25 mouse cellular contexts compared by ENCODE assay signal in genomic region chr14:13247431-13247830, GRCm38 (mm10). TPM values are rescaled to one million over a fixed set of nuclear protein-coding genes. Genes with fewer than 3 reads are reported as not detected.
DNase-seq lines count a peak whose midpoint lies in the region; ATAC-seq lines count a peak whose summit lies in the region.
"Had no signal": no experiment of that assay in that cellular context is flagged by ENCODE, and none has a peak within 500 bp of the region (broad histone marks: within the 10 kb centered on the region; RNA-seq: fewer than 3 reads in every experiment).

No protein-coding gene starts in this region.

- no peak overlapping the region for H3K9ac ChIP-seq in embryonic facial prominence, embryonic 11.5 days (replicated peaks; ENCODE audit: low read length)
- H3K9ac ChIP-seq in midbrain, embryonic 12.5 days (replicated peaks), result no peak overlapping the region
- H3K9ac ChIP-seq in midbrain, embryonic 13.5 days (replicated peaks), result no peak overlapping the region
- H3K9ac ChIP-seq: forebrain, embryonic 15.5 days; heart, embryonic 12.5 days; heart, embryonic 15.5 days; hindbrain, embryonic 13.5 days had no signal

- no peaks in the 10 kb centered on the region for H3K27me3 ChIP-seq in embryonic facial prominence, embryonic 11.5 days (ENCODE audit: control insufficient read depth, insufficient read depth, low read length)
- no peaks in the 10 kb centered on the region for H3K27me3 ChIP-seq in embryonic facial prominence, embryonic 10.5 days (replicated peaks; ENCODE audit: low read depth, poor library complexity, severe bottlenecking)
- no peaks in the 10 kb centered on the region for H3K27me3 ChIP-seq in midbrain, embryonic 12.5 days
- H3K27me3 ChIP-seq in midbrain, embryonic 13.5 days, result no peaks in the 10 kb centered on the region
- H3K27me3 ChIP-seq: forebrain, embryonic 15.5 days; heart, embryonic 12.5 days; heart, embryonic 15.5 days; hindbrain, embryonic 13.5 days had no signal

- WGBS in embryonic facial prominence, embryonic 11.5 days, result 59% methylated on average over 4 of the region's 4 CpGs
- WGBS in embryonic facial prominence, embryonic 10.5 days, result 65% methylated on average over 4 of the region's 4 CpGs
- 34% methylated on average over 4 of the region's 4 CpGs for WGBS in midbrain, embryonic 12.5 days
- 28% methylated on average over 4 of the region's 4 CpGs for WGBS in midbrain, embryonic 13.5 days

- peak; percentile 2 for DNase-seq in embryonic facial prominence, embryonic 11.5 days (ENCODE audit: low spot score)
- no peak for DNase-seq in embryonic facial prominence, embryonic 10.5 days (ENCODE audit: low spot score)
- DNase-seq in R1 (ENCODE audit: low read depth, low spot score), result peak; percentile 70
- no peak for DNase-seq in c-Kit-positive CD71-positive TER-119-positive erythroid progenitor cells, embryonic 14.5 days (ENCODE audit: low spot score)
- DNase-seq: adrenal gland, postnatal 10 days; adrenal gland, postnatal 36 days; cerebellum, adult 11 months; cerebellum, adult 2 months; cerebellum, adult 9-11 months; cerebellum, postnatal 25 days; gastrocnemius, postnatal 25 days; heart, adult 18-20 months; heart, postnatal 10 days; heart, postnatal 36 days had no signal

- H3K9me3 ChIP-seq in embryonic facial prominence, embryonic 11.5 days (replicated peaks; ENCODE audit: control insufficient read depth, low read length), result no peaks in the 10 kb centered on the region
- H3K9me3 ChIP-seq in embryonic facial prominence, embryonic 10.5 days, result no peaks in the 10 kb centered on the region
- no peaks in the 10 kb centered on the region for H3K9me3 ChIP-seq in midbrain, embryonic 12.5 days
- H3K9me3 ChIP-seq in midbrain, embryonic 13.5 days, result no peaks in the 10 kb centered on the region
- H3K9me3 ChIP-seq: forebrain, embryonic 10.5 days; forebrain, embryonic 15.5 days; heart, embryonic 12.5 days; heart, embryonic 15.5 days; hindbrain, embryonic 10.5 days; hindbrain, embryonic 13.5 days had no signal

- H3K4me2 ChIP-seq in embryonic facial prominence, embryonic 11.5 days (ENCODE audit: low read depth, low read length), result no peak overlapping the region
- H3K4me2 ChIP-seq in midbrain, embryonic 12.5 days (replicated peaks), result no peak overlapping the region
- H3K4me2 ChIP-seq in midbrain, embryonic 13.5 days (replicated peaks), result no peak overlapping the region
- H3K4me2 ChIP-seq: forebrain, embryonic 15.5 days; heart, embryonic 12.5 days; heart, embryonic 15.5 days; hindbrain, embryonic 13.5 days had no signal

- no peak for ATAC-seq in embryonic facial prominence, embryonic 11.5 days (replicated peaks; ENCODE audit: insufficient number of reproducible peaks, low FRiP score, low TSS enrichment, low read depth)
- ATAC-seq in midbrain, embryonic 12.5 days (ENCODE audit: low FRiP score, low read depth), result peak; percentile 47; the same call in 1 of the 2 replicates
- no peak for ATAC-seq in midbrain, embryonic 13.5 days
- ATAC-seq: forebrain, embryonic 15.5 days; hindbrain, embryonic 16.5 days; inflammation-experienced regulatory T-cells, adult 6 months; intestine, embryonic 16.5 days had no signal

- H3K4me1 ChIP-seq in embryonic facial prominence, embryonic 11.5 days (ENCODE audit: control insufficient read depth, insufficient read depth, low read length), result no peaks in the 10 kb centered on the region
- H3K4me1 ChIP-seq in embryonic facial prominence, embryonic 10.5 days, result no peaks in the 10 kb centered on the region
- no peaks in the 10 kb centered on the region for H3K4me1 ChIP-seq in midbrain, embryonic 12.5 days
- H3K4me1 ChIP-seq in midbrain, embryonic 13.5 days (replicated peaks), result no peaks in the 10 kb centered on the region
- H3K4me1 ChIP-seq: forebrain, embryonic 15.5 days; heart, embryonic 12.5 days; heart, embryonic 15.5 days; hindbrain, embryonic 10.5 days; hindbrain, embryonic 13.5 days had no signal

- no peak overlapping the region for H3K27ac ChIP-seq in embryonic facial prominence, embryonic 11.5 days (replicated peaks; ENCODE audit: low read depth, low read length)
- no peak overlapping the region for H3K27ac ChIP-seq in embryonic facial prominence, embryonic 10.5 days (replicated peaks)
- H3K27ac ChIP-seq in midbrain, embryonic 12.5 days (replicated peaks), result no peak overlapping the region
- H3K27ac ChIP-seq in midbrain, embryonic 13.5 days, result no peak overlapping the region
- H3K27ac ChIP-seq: forebrain, embryonic 10.5 days; forebrain, embryonic 15.5 days; heart, embryonic 15.5 days; hindbrain, embryonic 10.5 days; hindbrain, embryonic 13.5 days had no signal

- no peaks in the 10 kb centered on the region for H3K36me3 ChIP-seq in embryonic facial prominence, embryonic 11.5 days (replicated peaks; ENCODE audit: control insufficient read depth, insufficient read depth, low read depth, low read length)
- H3K36me3 ChIP-seq in embryonic facial prominence, embryonic 10.5 days (replicated peaks), result no peaks in the 10 kb centered on the region
- no peaks in the 10 kb centered on the region for H3K36me3 ChIP-seq in midbrain, embryonic 12.5 days
- H3K36me3 ChIP-seq in midbrain, embryonic 13.5 days, result no peaks in the 10 kb centered on the region
- H3K36me3 ChIP-seq: forebrain, embryonic 10.5 days; forebrain, embryonic 15.5 days; heart, embryonic 12.5 days; heart, embryonic 15.5 days; hindbrain, embryonic 10.5 days; hindbrain, embryonic 13.5 days had no signal

- H3K4me3 ChIP-seq in embryonic facial prominence, embryonic 11.5 days (ENCODE audit: low read depth, low read length), result no peak overlapping the region
- H3K4me3 ChIP-seq in embryonic facial prominence, embryonic 10.5 days, result no peak overlapping the region
- H3K4me3 ChIP-seq in midbrain, embryonic 12.5 days, result no peak overlapping the region
- no peak overlapping the region for H3K4me3 ChIP-seq in midbrain, embryonic 13.5 days (replicated peaks)
- H3K4me3 ChIP-seq: forebrain, embryonic 10.5 days; forebrain, embryonic 15.5 days; heart, embryonic 12.5 days; heart, embryonic 15.5 days; hindbrain, embryonic 10.5 days; hindbrain, embryonic 13.5 days had no signal

RNA-seq across cellular contexts. Expression of gene Synpr, which starts 37.1 kb away (rescaled TPM):
- polyA plus RNA-seq in embryonic facial prominence, embryonic 11.5 days (2014; fragmentation: Nextera tagmentation; extraction: Ambion mirVana), result 5.1 and 6.4 TPM in 2 replicates
- polyA plus RNA-seq in embryonic facial prominence, embryonic 10.5 days (2016; fragmentation: Nextera tagmentation; extraction: Ambion mirVana), result 3.7 TPM in 2 replicates
- 6.2 and 11.4 TPM in 2 replicates for polyA plus RNA-seq in midbrain, embryonic 12.5 days (2016; fragmentation: Nextera tagmentation; extraction: Ambion mirVana)
- polyA plus RNA-seq in midbrain, embryonic 13.5 days (2015; fragmentation: Nextera tagmentation; extraction: Ambion mirVana), result 13.4 and 19.0 TPM in 2 replicates
- polyA plus RNA-seq: inflammation-experienced regulatory T-cells, adult 6 months had no signal

Comparison
In these comparisons a context has a peak if more than half of its experiments do, and no peak if none do; other contexts are left out.
1. DNase-seq: peak in embryonic facial prominence, embryonic 11.5 days (single experiment) and R1 (single experiment); none in embryonic facial prominence, embryonic 10.5 days (single experiment) and c-Kit-positive CD71-positive TER-119-positive erythroid progenitor cells, embryonic 14.5 days (single experiment).